Mouse (Mus musculus) gastrocnemius, adult 8-10 months (tissue): Measurements from ENCODE around the gene Pnmal1. TPM values are rescaled to one million over a fixed set of nuclear protein-coding genes. Genes with fewer than 3 reads are reported as not detected.

Experiments used
- DNase-seq, 2 experiments: peaks; one replicate each; pipeline ENCODE4 v3.0.0; 2022; ENCODE audit warnings: low spot score in 2 of 2
- total RNA-seq, 4 experiments: library from RNA; stranded (reverse); gene quantifications; 2 replicates each; pipeline ENCODE4 v1.2.4; 2022

Gene Pnmal1
- total RNA-seq, 4 experiments from 2014 or later = 0.07 TPM; not detected in 3

DNA sequence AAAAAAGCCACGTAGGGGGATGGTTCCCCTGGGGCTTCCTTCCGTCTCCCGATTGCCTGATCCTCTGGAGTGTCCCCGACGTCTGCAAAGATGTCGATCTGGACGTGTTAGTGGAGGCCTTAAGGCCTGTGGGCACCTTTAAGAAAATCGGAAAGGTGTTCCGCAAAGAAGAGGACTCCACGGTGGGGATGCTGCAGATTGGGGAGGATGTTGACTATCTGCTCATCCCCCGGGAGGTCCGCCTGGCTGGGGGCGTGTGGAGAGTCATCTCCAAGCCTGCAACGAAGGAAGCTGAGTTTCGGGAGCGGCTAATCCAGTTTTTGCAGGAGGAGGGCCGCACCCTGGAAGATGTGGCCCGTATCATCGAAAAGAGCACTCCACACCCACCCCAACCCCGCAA lies 34.9 kb downstream of the Pnmal1 start:
- no peak for DNase-seq

DNA sequence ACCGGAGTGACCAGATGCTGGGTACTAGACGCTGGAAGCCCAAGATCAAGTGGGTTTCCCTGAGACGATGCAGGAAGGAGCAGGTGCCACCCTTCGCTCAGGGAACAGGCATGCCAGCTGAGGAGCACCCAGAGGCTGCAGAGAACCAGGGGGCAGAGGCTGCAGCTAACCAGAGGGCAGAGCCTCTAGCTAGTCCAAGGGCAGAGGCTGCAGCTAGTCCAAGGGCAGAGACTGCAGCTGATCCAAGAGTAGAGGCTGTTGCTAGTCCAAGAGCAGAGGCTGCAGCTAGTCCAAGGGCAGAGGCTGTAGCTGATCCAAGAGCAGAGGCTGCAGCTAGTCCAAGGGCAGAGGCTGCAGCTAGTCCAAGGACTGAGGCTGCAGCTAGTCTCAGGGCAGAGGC lies 35.9 kb downstream of the Pnmal1 start:
- DNase-seq = no peak

DNA sequence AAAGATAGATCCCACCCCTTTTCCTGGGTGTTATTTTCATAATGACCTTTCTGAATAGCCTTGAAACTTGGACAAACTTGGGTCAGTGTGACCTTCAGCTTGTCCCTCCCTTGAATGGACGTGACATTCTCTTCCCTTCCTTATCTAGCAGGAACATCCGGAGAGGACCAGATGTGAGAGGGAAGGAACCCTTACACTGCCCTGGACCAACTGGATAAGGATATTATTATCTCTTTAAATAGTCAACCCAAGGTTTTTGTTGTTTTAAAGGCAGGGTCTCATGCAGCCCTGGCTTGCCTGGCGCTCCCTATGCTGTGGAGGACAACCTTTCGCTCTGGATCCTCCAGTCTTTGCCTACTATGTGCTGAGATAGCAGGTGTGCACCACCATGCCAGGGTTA lies 39.8 kb downstream of the Pnmal1 start:
- DNase-seq = no peak

DNA sequence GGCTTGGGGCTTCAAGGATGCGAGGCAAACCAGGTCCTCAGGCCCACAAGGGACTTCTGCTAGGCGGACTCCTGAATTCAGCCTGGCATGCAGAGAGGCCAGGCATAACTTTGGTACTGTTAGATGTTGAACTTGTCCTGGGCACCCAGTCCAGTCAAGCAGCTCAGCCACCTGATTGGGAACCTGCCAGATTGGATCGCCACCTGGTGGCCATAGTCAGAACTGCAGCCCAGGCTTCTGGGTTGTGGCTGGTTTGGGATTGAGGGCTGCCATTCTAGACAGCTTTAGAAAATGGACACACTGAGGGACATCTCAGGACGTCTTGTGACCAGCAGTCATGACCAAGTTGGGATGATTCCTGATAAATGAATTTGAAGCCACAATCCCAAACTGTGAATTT lies 40.2 kb downstream of the Pnmal1 start:
- DNase-seq = peak; percentile 78

DNA sequence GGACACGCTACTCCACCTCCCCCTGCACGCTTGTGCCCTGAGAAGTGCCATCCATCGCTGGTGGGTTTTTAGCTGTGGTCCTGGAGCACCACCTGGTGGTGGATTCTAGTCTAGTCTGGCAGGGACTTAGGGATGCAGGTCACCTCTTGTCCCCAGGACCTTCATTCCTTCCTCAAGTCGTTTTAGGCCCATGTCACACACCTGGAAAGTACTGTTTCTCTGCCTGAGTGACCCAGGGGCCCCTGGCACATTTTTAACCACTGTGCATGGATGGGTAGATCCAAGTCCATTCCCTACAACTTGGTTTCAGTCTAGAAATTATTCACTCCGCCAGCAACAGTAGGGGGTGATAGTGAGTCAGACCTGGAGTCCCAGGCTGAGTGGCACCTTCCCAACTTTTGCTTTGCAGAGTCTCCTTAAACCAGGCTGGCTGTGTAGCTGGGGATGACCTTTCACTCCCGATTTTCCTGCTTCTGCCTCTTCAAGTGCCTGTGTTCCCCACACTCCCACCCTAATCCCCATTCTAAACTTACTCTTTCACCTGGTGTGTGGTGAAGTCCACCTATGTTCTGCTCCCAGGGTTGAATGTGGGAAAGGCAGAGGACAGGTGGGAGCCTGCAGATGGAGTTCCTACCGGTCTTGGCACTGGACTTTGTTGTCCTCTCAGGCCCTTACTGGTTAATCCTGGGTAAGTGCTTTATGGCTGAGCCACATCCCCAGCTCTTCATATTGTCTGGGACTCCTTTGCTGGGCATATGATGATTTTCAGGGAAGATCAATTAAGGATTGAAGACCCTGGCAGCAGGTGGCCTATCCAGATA lies 43.1 kb downstream of the Pnmal1 start:
- DNase-seq = peak; percentile 62 to 66

DNA sequence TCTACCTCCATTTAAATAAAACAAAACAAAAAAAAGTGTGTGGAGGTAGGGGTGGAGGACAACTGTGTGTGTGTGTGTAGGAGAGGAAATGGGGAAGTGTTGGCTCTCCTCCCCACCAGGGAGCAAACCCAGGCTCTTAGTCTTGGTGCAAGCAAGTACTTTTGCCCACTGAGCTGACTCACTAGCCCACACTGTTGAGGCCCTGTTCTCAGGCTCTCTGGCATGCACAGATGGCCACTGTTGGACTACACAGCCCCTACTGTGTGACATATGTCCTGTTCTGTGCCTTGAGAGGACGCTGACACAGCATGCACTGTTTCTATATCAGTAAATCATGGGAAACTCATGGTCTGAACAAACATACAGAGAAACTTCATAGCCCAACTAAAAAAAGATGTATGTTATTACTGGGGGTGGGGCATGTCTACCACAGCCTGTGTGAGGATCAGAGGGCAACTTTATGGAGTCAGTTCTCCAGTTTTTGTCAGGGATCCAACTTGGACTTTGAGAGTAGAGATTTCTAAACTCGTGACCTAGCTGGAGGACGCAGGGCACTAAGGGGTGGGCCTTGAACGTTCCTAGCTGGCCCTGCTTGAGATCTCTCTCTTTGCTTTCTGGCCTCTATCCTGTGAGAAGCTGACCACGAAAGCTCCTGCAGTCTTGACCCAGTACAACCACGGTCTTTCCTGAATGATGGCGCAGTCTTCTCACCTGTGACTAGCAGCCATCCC lies 43.9 kb downstream of the Pnmal1 start:
- DNase-seq = no peak

DNA sequence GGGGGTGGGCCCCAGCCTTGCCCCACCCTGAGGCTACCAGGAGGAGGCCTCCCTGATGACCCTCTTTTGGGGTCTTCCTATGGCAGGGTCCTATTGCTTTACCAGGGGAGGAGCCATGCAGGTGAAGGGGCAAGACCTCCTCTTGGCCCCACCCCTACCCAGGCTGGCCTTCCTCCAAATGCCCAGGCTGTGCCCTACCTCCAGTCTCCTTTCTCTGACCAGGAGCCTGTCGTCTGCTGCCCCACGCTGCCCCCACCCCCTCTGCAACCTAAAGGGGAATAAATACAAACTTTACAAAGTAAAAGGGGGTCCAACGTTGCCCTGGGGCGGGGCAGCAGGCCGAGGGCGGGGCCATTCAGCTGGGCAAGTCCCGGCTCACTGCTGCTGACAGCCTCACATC lies 45.2 kb downstream of the Pnmal1 start:
- DNase-seq = no peak

DNA sequence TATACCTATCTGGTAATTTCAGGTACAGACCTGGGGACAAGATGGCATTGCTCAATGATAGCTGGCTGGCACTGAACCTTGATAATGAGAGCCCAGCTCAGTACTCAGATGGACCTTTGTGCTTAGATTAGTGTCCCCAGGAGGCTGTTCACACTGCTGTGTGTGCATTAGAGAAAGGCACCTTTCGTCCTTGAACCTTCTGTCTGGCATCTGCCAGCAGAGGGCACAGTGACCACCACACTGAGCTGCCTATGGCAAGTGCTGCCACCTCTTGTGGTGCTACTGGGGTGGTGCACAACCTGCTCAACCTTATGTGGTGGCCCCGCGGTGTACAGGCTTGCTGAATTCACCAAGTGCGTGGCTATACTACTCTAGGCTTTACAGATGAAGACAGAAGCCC lies 47.8 kb downstream of the Pnmal1 start:
- no peak for DNase-seq

DNA sequence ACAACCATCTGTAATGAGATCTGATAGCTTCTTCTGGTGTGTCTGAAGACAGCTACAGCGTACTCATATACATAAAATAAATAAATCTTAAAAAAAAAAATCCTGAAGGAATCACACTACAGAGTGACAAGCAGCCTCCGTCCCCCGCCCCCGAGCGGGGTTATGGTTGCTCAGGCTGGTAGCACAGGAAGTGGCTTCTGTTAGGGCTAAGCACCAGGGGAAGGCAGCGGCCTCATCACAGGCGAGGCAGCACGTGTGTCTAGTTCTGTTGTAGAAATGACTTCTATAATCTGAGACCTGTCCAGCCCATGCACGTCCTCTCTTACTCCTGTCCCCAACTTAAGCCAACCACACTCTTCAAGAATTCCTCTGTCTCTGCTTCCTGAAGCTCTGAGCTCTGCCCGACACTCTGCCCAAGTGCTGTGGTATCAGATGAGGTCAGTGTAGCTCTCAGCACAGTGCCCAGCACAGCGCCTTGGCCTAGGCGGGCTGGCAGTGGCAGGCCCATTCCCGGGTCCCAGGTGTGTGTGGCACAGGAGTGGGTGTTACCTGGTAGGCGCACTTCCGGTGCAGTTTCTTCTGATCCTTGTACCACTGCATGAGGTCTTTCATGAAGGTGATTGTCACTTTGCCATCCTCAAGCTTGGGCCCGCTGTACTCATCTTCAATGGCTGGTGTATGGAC lies 50.0 kb downstream of the Pnmal1 start:
- no peak for DNase-seq

DNA sequence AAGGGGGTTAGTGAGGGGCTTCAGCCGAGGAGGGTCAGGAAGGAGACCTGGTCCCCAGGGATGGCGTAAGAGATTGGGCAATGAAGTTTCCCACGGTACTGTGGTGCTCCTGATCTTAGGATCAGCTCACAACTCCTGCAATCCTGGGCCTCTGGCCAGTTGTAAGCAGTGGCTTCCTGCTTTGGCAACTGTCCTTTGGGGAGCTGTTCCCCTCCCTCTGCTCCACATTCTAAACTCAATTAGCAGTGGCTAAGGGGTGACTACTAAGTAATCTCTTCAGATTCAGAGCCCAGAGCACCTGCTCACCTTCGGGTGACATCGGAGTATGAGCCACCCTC lies 50.5 kb downstream of the Pnmal1 start:
- no peak for DNase-seq

DNA sequence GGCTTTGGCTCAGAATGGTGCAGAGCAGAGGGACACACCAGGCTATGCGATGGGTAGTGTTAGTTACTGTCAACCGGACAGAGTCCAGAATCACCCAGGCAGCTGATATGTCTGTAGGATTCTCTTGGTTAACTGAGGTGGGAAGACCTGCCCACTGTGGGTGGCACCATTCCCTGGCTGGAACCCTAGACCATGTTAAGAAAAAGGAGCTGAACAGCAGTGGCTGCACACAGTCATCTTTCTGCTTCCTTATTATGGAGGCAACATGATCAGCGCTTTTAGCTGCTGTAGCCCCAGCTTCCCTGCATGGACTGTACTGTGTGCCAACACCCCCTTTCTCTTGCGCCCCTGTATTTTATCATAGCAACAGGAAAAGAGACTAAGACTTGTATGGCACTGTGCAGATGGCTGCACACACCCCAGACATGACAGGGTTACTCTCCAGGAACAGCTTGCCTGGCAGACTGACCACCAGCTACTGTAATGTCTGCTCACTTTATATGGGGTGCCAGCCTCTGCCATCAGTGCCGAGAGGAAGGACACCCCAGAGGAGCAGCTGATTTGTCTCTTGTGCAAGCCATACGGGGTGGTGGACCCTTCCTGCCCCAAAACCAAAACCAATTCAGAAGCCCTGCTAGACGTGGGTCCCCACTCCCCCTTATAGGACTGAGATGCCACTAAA lies 52.6 kb downstream of the Pnmal1 start:
- DNase-seq = no peak

Other genes with a start within 250 kb of the Pnmal1 start
- gene Ceacam9, start 237.8 kb upstream of the Pnmal1 start, total RNA-seq = not detected
- 10 to 100 TPM; 37.0 to 54.4 (median 47.1) TPM for gene Ap2s1, start 221.3 kb upstream of the Pnmal1 start, total RNA-seq
- 10 to 100 TPM in 3 of 4 experiments, 1 to 10 TPM in 1; 8.7 to 30.2 (median 14.9) TPM for gene Slc1a5, start 178.3 kb upstream of the Pnmal1 start, total RNA-seq
- gene Strn4, start 143.8 kb upstream of the Pnmal1 start, total RNA-seq = 10 to 100 TPM; 11.0 to 15.6 (median 14.0) TPM
- gene Fkrp, start 142.9 kb upstream of the Pnmal1 start, total RNA-seq = 10 to 100 TPM; 55.5 to 67.9 (median 62.9) TPM
- gene Prkd2, start 116.8 kb upstream of the Pnmal1 start, total RNA-seq = 1 to 10 TPM; 2.5 to 4.1 (median 3.4) TPM
- gene Dact3, start 84.4 kb upstream of the Pnmal1 start, total RNA-seq = 1 to 10 TPM in 2 of 4 experiments, under 1 TPM in 2; 0.87 to 1.4 (median 1.1) TPM
- under 1 TPM in 1 of 4 experiments, not detected in 3; 0.36 TPM for gene Gng8, start 67.9 kb upstream of the Pnmal1 start, total RNA-seq
- gene Ptgir, start 53.2 kb upstream of the Pnmal1 start, total RNA-seq = under 1 TPM; 0.62 to 0.97 (median 0.93) TPM
- gene Calm3, start 35.6 kb upstream of the Pnmal1 start, total RNA-seq = 100 to 1,000 TPM; 386 to 534 (median 424) TPM
- gene Pnmal2, start 15.0 kb upstream of the Pnmal1 start, total RNA-seq = under 1 TPM; 0.24 to 0.76 (median 0.41) TPM
- not detected for gene Gm42372, start 23.4 kb downstream of the Pnmal1 start, total RNA-seq
- gene Ccdc8, start 33.0 kb downstream of the Pnmal1 start, total RNA-seq = under 1 TPM; 0.60 to 0.94 (median 0.76) TPM
- 10 to 100 TPM; 53.5 to 62.3 (median 60.6) TPM for gene Ppp5c, start 68.2 kb downstream of the Pnmal1 start, total RNA-seq
- 1 to 10 TPM in 2 of 4 experiments, under 1 TPM in 2; 0.75 to 1.7 (median 1.00) TPM for gene Hif3a, start 102.7 kb downstream of the Pnmal1 start, total RNA-seq
- under 1 TPM in 2 of 4 experiments, not detected in 2; 0.09 to 0.15 TPM for gene Psg16, start 114.4 kb downstream of the Pnmal1 start, total RNA-seq
- gene Ceacam3, start 190.6 kb downstream of the Pnmal1 start, total RNA-seq = not detected
- gene Psg29, start 243.8 kb downstream of the Pnmal1 start, total RNA-seq = not detected